Mouse (Mus musculus): ENCODE results near the gene Elob. TPM values are rescaled to one million over a fixed set of nuclear protein-coding genes. Genes with fewer than 3 reads are reported as not detected.

Elob gene
- polyA plus RNA-seq, 1 experiment from 2014 or later = 1,105 TPM

DNA sequence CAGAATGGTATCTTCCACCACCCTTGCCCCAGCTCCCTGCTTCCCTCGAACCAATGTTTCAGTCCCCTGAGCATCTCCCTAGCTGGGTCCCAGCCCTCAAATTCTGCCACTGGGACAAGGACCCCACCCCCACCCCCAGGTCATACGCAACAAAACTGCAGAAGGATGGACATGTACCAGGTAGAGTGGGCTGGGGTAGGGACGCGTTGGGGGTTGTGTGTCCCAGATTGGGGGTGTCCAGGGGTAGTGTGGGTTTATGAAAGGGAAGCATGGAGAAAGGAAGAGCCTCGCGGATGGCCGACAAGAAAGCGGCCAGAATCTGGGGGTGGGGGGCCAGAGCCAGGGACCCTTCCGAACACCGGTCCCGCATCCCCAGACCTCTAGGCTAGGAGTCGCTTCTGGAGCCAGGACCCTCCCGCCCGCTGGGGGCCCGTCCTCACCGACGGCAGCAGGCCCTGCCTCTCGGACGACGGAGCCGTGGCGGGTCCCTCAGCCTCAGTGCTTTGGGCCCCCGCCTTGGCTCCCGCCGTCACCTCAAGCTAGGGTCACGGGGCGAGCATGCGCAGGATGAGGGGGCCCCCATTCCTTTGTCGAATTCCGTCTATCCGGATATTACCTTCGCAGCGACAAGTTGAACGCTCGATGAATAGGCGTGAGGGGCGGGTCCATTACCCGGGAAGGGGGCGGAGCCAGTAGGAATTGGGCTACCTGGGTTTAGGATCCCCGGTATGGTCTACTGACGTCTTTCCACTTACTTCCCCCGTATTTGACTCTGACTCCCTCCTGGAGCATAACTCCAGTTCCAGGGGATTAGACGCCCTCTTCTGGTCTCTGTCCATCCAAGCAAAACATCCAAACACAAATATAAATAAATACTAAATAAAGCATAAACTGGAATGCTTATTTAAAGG lies 43.1 kb downstream of the Elob start, which contains the start of gene Flywch2:
Flywch2 (minus strand) TSS at position 521 of the 911 bp plus-strand sequence.
- ATAC-seq (replicated peaks; ENCODE audit: low FRiP score, low TSS enrichment, low read depth) (peak; percentile 83), DNase-seq (ENCODE audit: low spot score) (peak; percentile 86)
- H3K4me3 ChIP-seq (ENCODE audit: low read depth, low read length) = peak within 1 kb of the TSS; percentile 60

DNA sequence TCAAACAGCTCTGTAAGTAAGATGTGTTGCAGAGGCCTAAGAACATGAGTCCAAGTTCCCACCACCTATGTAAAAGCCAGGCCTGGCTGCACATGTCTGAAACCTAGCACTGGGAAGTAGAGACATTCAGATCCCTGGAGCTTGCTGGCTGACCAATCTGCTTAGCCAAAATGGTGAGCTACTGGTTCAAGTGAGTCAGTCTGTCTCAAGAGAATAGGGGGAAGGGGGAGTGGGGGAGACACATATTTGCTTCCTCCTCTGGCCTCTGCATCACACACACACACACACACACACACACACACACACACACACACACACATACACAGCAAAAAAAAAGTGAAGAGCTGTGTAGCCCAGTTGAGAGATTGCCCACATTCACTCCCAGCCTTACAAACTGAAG lies 45.6 kb downstream of the Elob start:
- no peaks in the 10 kb centered on the region for H3K9me3 ChIP-seq (ENCODE audit: control insufficient read depth, low read length)

More for the DNA sequence above, 43.1 kb downstream of the Elob start, which contains the start of gene Flywch2:
- H3K27me3 ChIP-seq (replicated peaks; ENCODE audit: control insufficient read depth, insufficient read depth, low read length) = no peaks in the 10 kb centered on the region
- H3K36me3 ChIP-seq (ENCODE audit: control insufficient read depth, insufficient read depth, low read length) = no peaks in the 10 kb centered on the region
- H3K4me1 ChIP-seq (replicated peaks; ENCODE audit: control insufficient read depth, insufficient read depth, low read length) = peaks cover 11% of the 10 kb centered on the region
- H3K27ac ChIP-seq (ENCODE audit: low read depth) = no peak within 1 kb of the TSS
- 2% methylated on average over 33 of the region's 43 CpGs for WGBS
- H3K9me3 ChIP-seq (ENCODE audit: control insufficient read depth, low read length) = no peaks in the 10 kb centered on the region
- H3K9ac ChIP-seq (ENCODE audit: low read length) = peak within 1 kb of the TSS; percentile 59
- H3K4me2 ChIP-seq (ENCODE audit: low read length) = peak within 1 kb of the TSS; percentile 89

DNA sequence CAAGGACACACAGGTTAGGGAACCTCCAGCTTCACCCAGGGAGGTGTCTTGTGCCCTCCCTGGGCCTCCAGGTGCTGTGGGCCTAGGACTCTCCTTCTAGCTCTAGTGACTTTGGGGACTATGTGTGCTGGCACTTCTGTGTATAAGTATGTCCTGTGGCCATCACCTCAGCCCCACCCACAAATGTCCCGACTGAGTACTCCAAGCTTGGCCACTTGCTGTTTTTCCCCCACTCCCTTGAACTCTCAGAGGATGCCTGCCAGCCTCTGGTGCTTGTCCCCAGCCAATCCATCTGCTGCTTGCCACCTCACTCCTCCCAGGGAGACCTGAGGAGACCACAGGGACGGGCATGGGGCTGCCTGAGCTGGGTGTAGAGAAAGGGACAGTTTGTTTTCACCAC lies 50.5 kb downstream of the Elob start:
- H3K4me3 ChIP-seq (ENCODE audit: low read depth, low read length) = no peak overlapping the region
- DNase-seq (ENCODE audit: low spot score) (no peak), ATAC-seq (replicated peaks; ENCODE audit: low FRiP score, low TSS enrichment, low read depth) (no peak)
- H3K4me2 ChIP-seq (ENCODE audit: low read length) = no peak overlapping the region
- no peak overlapping the region for H3K27ac ChIP-seq (ENCODE audit: low read depth)
- WGBS = 44% methylated on average over 2 of the region's 2 CpGs
- H3K9me3 ChIP-seq (ENCODE audit: control insufficient read depth, low read length) = no peaks in the 10 kb centered on the region
- H3K4me1 ChIP-seq (replicated peaks; ENCODE audit: control insufficient read depth, insufficient read depth, low read length) = no peaks in the 10 kb centered on the region
- no peaks in the 10 kb centered on the region for H3K27me3 ChIP-seq (replicated peaks; ENCODE audit: control insufficient read depth, insufficient read depth, low read length)
- no peaks in the 10 kb centered on the region for H3K36me3 ChIP-seq (ENCODE audit: control insufficient read depth, insufficient read depth, low read length)
- H3K9ac ChIP-seq (ENCODE audit: low read length) = no peak overlapping the region

More for the DNA sequence above, 45.6 kb downstream of the Elob start:
- H3K27me3 ChIP-seq (replicated peaks; ENCODE audit: control insufficient read depth, insufficient read depth, low read length) = no peaks in the 10 kb centered on the region
- H3K27ac ChIP-seq (ENCODE audit: low read depth) = no peak overlapping the region
- H3K4me3 ChIP-seq (ENCODE audit: low read depth, low read length) = no peak overlapping the region
- H3K4me1 ChIP-seq (replicated peaks; ENCODE audit: control insufficient read depth, insufficient read depth, low read length) = no peaks in the 10 kb centered on the region
- no peak for ATAC-seq (replicated peaks; ENCODE audit: low FRiP score, low TSS enrichment, low read depth)
- no peak overlapping the region for H3K9ac ChIP-seq (ENCODE audit: low read length)
- H3K36me3 ChIP-seq (ENCODE audit: control insufficient read depth, insufficient read depth, low read length) = no peaks in the 10 kb centered on the region
- no peak for DNase-seq (ENCODE audit: low spot score)
- no peak overlapping the region for H3K4me2 ChIP-seq (ENCODE audit: low read length)

DNA sequence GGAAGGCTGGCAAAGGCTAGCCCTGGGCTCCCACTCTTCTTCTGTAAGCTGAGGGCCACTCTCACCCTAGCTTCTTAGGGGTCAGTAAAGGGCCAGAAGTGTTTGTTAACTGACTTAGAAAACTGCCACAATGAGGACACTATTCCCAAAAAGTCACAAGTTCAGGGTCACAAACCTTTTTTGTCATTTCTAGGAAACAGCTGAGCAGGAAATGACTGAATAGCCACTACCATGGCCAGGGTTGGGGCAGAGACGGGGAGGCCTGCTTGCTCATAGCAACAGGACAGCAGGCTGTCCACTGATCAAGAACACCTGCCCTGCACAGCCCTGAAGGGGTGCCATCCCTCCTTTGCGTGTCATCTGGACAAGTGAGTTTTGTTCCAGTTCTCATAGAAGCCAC lies 51.8 kb downstream of the Elob start:
- no peak overlapping the region for H3K27ac ChIP-seq (ENCODE audit: low read depth)
- DNase-seq (ENCODE audit: low spot score) (no peak), ATAC-seq (replicated peaks; ENCODE audit: low FRiP score, low TSS enrichment, low read depth) (no peak)
- no peak overlapping the region for H3K4me3 ChIP-seq (ENCODE audit: low read depth, low read length)
- H3K4me1 ChIP-seq (replicated peaks; ENCODE audit: control insufficient read depth, insufficient read depth, low read length) = no peaks in the 10 kb centered on the region
- 76% methylated on average over 2 of the region's 2 CpGs for WGBS
- H3K27me3 ChIP-seq (replicated peaks; ENCODE audit: control insufficient read depth, insufficient read depth, low read length) = no peaks in the 10 kb centered on the region
- no peaks in the 10 kb centered on the region for H3K9me3 ChIP-seq (ENCODE audit: control insufficient read depth, low read length)
- no peaks in the 10 kb centered on the region for H3K36me3 ChIP-seq (ENCODE audit: control insufficient read depth, insufficient read depth, low read length)
- H3K4me2 ChIP-seq (ENCODE audit: low read length) = no peak overlapping the region
- no peak overlapping the region for H3K9ac ChIP-seq (ENCODE audit: low read length)

DNA sequence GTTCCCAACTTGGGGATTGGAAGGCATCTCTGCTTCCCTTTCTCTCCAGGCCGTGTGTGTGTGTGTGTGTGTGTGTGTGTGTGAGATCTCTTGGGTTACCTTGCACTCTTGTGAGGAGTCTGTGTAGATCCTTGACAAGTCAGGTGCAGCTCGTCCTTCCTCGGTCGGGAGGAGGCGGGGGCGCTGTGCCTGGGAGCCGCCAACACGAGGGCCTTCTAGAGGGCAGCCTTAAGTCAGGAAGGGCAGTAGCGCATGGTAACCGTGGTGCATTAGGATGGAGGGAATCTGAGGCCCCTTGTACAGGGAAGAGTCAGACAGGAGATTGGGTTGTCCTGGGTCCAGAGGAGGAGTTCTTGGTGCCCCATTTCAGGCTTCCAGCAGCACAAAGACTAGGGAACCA lies 52.7 kb downstream of the Elob start:
- Histone ChIP-seq H3K9me3 (ENCODE audit: control insufficient read depth, low read length) (no peaks in the 10 kb centered on the region), H3K9ac (ENCODE audit: low read length) (no peak overlapping the region), H3K4me2 (ENCODE audit: low read length) (no peak overlapping the region), H3K4me1 (replicated peaks; ENCODE audit: control insufficient read depth, insufficient read depth, low read length) (no peaks in the 10 kb centered on the region), H3K27me3 (replicated peaks; ENCODE audit: control insufficient read depth, insufficient read depth, low read length) (no peaks in the 10 kb centered on the region), H3K36me3 (ENCODE audit: control insufficient read depth, insufficient read depth, low read length) (no peaks in the 10 kb centered on the region), H3K4me3 (ENCODE audit: low read depth, low read length) (no peak overlapping the region), H3K27ac (ENCODE audit: low read depth) (no peak overlapping the region)
- WGBS = 77% methylated on average over 10 of the region's 10 CpGs
- DNase-seq (ENCODE audit: low spot score) = no peak
- no peak for ATAC-seq (replicated peaks; ENCODE audit: low FRiP score, low TSS enrichment, low read depth)

Small RNA genes lying within 50 kb of the gene (microRNA-seq; reads per million reads assigned to microRNA genes)
- 1.3 reads per million, percentile 13 among the genes with 10 or more reads in this experiment for gene Mir5125

Other genes with a start within 250 kb of the Elob start
- gene Zfp13, start 229.6 kb downstream of the Elob start, polyA plus RNA-seq (2014; fragmentation: Nextera tagmentation; extraction: Ambion mirVana) = 12.3 and 14.8 TPM in 2 replicates
- gene Zscan10, start 228.3 kb downstream of the Elob start, polyA plus RNA-seq (2014; fragmentation: Nextera tagmentation; extraction: Ambion mirVana) = 0.14 TPM in 1 of 2 replicates, not detected in the other
- gene Mmp25, start 183.9 kb downstream of the Elob start, polyA plus RNA-seq (2014; fragmentation: Nextera tagmentation; extraction: Ambion mirVana) = 0.51 and 0.67 TPM in 2 replicates
- gene Bicdl2, start 168.6 kb downstream of the Elob start, polyA plus RNA-seq (2014; fragmentation: Nextera tagmentation; extraction: Ambion mirVana) = 1.5 and 2.1 TPM in 2 replicates
- 83.3 and 84.8 TPM in 2 replicates for gene Hcfc1r1, start 155.5 kb downstream of the Elob start, polyA plus RNA-seq (2014; fragmentation: Nextera tagmentation; extraction: Ambion mirVana)
- gene Thoc6, start 155.3 kb downstream of the Elob start, polyA plus RNA-seq (2014; fragmentation: Nextera tagmentation; extraction: Ambion mirVana) = 45.8 and 50.2 TPM in 2 replicates
- gene Tnfrsf12a, start 151.7 kb downstream of the Elob start, polyA plus RNA-seq (2014; fragmentation: Nextera tagmentation; extraction: Ambion mirVana) = 23.3 and 24.4 TPM in 2 replicates
- gene Cldn6, start 149.9 kb downstream of the Elob start, polyA plus RNA-seq (2014; fragmentation: Nextera tagmentation; extraction: Ambion mirVana) = 88.4 and 97.9 TPM in 2 replicates
- 1.1 and 1.3 TPM in 2 replicates for gene Cldn9, start 145.1 kb downstream of the Elob start, polyA plus RNA-seq (2014; fragmentation: Nextera tagmentation; extraction: Ambion mirVana)
- 0.04 TPM in 1 of 2 replicates, not detected in the other for gene 1520401A03Rik, start 106.4 kb downstream of the Elob start, polyA plus RNA-seq (2014; fragmentation: Nextera tagmentation; extraction: Ambion mirVana)
- 53.6 and 57.9 TPM in 2 replicates for gene Pkmyt1, start 102.8 kb downstream of the Elob start, polyA plus RNA-seq (2014; fragmentation: Nextera tagmentation; extraction: Ambion mirVana)
- gene Paqr4, start 88.3 kb downstream of the Elob start, polyA plus RNA-seq (2014; fragmentation: Nextera tagmentation; extraction: Ambion mirVana) = 18.4 and 18.6 TPM in 2 replicates
- 0.16 and 0.19 TPM in 2 replicates for gene Kremen2, start 83.3 kb downstream of the Elob start, polyA plus RNA-seq (2014; fragmentation: Nextera tagmentation; extraction: Ambion mirVana)
- 58.6 and 69.4 TPM in 2 replicates for gene Flywch1, start 57.5 kb downstream of the Elob start, polyA plus RNA-seq (2014; fragmentation: Nextera tagmentation; extraction: Ambion mirVana)
- 21.2 and 21.5 TPM in 2 replicates for gene Flywch2, start 43.1 kb downstream of the Elob start, polyA plus RNA-seq (2014; fragmentation: Nextera tagmentation; extraction: Ambion mirVana)
- gene Srrm2, start 38.6 kb downstream of the Elob start, polyA plus RNA-seq (2014; fragmentation: Nextera tagmentation; extraction: Ambion mirVana) = 451 and 452 TPM in 2 replicates
- gene Prss33, start 6.9 kb upstream of the Elob start, polyA plus RNA-seq (2014; fragmentation: Nextera tagmentation; extraction: Ambion mirVana) = 0.26 TPM in 1 of 2 replicates, not detected in the other
- 1.1 and 1.5 TPM in 2 replicates for gene Prss32, start 14.7 kb upstream of the Elob start, polyA plus RNA-seq (2014; fragmentation: Nextera tagmentation; extraction: Ambion mirVana)
- gene Prss41, start 15.0 kb upstream of the Elob start, polyA plus RNA-seq (2014; fragmentation: Nextera tagmentation; extraction: Ambion mirVana) = 2.1 and 2.9 TPM in 2 replicates
- not detected in 2 replicates for gene Prss21, start 38.9 kb upstream of the Elob start, polyA plus RNA-seq (2014; fragmentation: Nextera tagmentation; extraction: Ambion mirVana)
- gene Dcpp1, start 51.7 kb upstream of the Elob start, polyA plus RNA-seq (2014; fragmentation: Nextera tagmentation; extraction: Ambion mirVana) = not detected in 2 replicates
- not detected in 2 replicates for gene Dcpp2, start 51.7 kb upstream of the Elob start, polyA plus RNA-seq (2014; fragmentation: Nextera tagmentation; extraction: Ambion mirVana)
- not detected in 2 replicates for gene Dcpp3, start 88.3 kb upstream of the Elob start, polyA plus RNA-seq (2014; fragmentation: Nextera tagmentation; extraction: Ambion mirVana)
- gene Sbp, start 112.5 kb upstream of the Elob start, polyA plus RNA-seq (2014; fragmentation: Nextera tagmentation; extraction: Ambion mirVana) = not detected in 2 replicates
- not detected in 2 replicates for gene Sbpl, start 126.1 kb upstream of the Elob start, polyA plus RNA-seq (2014; fragmentation: Nextera tagmentation; extraction: Ambion mirVana)
- 0.12 TPM in 1 of 2 replicates, not detected in the other for gene Prss30, start 151.4 kb upstream of the Elob start, polyA plus RNA-seq (2014; fragmentation: Nextera tagmentation; extraction: Ambion mirVana)
- gene Prss22, start 169.0 kb upstream of the Elob start, polyA plus RNA-seq (2014; fragmentation: Nextera tagmentation; extraction: Ambion mirVana) = not detected in 2 replicates
- 0.28 and 0.43 TPM in 2 replicates for gene Prss27, start 209.0 kb upstream of the Elob start, polyA plus RNA-seq (2014; fragmentation: Nextera tagmentation; extraction: Ambion mirVana)
- gene Kctd5, start 244.3 kb upstream of the Elob start, polyA plus RNA-seq (2014; fragmentation: Nextera tagmentation; extraction: Ambion mirVana) = 52.8 and 61.2 TPM in 2 replicates

Measured in intestine, embryonic 14.5 days (tissue).